Mouse (Mus musculus) thymus, postnatal 36 days (tissue): Measurements from ENCODE around the gene Macf1.
"Not testable (repeated sequence)": the region's sequence is repeated elsewhere in the genome, so short reads cannot be mapped to it uniquely, and the experiment has no call there.

Experiments
- DNase-seq, 2 experiments: peaks; one replicate each; pipeline ENCODE4 v3.0.0; 2022; ENCODE audit warnings: mixed read lengths in 2 of 2

Gene Macf1

DNA sequence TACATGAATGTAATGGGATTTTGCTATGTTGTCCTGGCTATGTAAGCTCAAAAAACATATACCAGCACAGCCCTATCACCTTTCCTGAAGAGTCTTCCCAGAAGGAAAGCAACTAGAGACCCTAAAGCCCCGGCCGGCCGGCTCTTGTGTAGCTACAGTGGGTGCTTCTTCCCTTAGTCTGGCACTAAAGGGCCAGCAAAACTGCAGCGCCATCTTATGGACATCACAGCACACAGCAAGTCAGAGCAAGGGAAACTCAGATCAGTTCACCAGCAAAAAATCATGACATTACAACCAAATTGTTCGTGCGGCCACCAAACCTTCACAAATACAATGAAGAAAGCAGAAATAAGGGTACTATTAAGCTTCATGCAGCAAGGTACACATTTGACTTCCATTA, 154.9 kb downstream of the Macf1 start:
- DNase-seq, result no peak

DNA sequence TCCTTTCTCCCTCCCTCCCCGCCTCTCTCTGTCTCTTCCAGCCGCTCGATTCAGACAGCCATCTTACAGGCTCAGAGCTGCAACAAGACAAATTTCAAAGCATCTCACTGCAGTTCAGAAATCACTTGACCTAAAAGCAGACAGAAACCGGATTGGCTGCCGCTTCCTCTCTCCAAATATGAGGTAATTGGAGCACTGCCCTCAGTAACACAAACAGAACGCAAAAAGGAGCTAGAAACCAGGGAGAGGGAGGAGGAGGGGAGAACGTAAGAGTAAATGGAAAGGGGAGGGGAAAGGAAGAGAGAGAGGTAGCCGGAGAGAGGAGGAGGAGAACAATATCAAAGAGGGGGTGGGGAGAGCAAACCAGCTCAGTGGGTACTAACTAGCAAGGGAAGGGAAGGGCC, 156.6 kb downstream of the Macf1 start:
- DNase-seq, result no peak

GRCm38 (mm10) chr4:123526779-123527280, 157.3 kb downstream of the Macf1 start:
- DNase-seq, result no peak

- DNase-seq, result no peak
These were observed 159.4 kb downstream of the Macf1 start for GRCm38 (mm10) chr4:123524746-123525145.

DNA sequence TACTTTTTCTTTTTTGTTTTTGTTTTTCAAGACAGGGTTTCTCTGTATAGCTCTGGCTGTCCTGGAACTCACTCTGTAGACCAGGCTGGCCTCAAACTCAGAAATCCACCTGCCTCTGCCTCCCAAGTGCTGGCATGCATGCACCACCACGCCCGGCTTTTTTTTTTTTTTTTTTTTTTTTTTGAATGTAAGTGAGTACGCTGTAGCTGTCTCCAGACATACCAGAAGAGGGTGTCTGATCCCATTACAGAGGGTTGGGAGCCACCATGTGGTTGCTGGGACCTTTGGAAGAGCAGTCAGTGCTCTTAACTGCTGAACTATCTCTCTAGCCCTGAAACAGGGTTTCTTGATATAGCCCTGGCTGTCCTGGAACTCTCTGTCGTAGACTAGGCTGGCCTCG, 164.0 kb downstream of the Macf1 start:
- DNase-seq, result not testable (repeated sequence)

GRCm38 (mm10) chr4:123515673-123516072, 168.5 kb downstream of the Macf1 start:
- no peak for DNase-seq

- DNase-seq, result no peak
These were observed 174.0 kb downstream of the Macf1 start for GRCm38 (mm10) chr4:123510201-123510600.

GRCm38 (mm10) chr4:123489086-123489485, 195.1 kb downstream of the Macf1 start:
- no peak for DNase-seq

DNA sequence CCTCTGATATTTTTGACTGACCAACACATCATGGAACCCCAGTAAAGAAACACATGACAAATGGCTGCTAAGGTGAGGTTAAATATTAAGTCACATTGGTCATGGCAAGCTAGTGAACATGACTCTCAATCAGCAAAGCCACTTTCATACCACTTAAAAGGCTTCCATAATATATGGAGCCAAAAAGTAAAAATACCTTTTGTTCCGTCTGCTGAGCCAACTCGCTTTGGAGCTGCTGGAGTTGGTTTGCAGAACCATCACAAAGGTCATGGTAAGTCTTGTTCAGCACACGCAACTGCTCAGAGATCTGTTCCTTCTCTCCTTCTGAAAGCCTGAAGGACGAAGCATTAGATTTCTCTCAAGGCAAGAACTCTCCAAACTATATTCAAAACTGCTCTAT, 204.2 kb downstream of the Macf1 start:
- DNase-seq, result no peak

DNA sequence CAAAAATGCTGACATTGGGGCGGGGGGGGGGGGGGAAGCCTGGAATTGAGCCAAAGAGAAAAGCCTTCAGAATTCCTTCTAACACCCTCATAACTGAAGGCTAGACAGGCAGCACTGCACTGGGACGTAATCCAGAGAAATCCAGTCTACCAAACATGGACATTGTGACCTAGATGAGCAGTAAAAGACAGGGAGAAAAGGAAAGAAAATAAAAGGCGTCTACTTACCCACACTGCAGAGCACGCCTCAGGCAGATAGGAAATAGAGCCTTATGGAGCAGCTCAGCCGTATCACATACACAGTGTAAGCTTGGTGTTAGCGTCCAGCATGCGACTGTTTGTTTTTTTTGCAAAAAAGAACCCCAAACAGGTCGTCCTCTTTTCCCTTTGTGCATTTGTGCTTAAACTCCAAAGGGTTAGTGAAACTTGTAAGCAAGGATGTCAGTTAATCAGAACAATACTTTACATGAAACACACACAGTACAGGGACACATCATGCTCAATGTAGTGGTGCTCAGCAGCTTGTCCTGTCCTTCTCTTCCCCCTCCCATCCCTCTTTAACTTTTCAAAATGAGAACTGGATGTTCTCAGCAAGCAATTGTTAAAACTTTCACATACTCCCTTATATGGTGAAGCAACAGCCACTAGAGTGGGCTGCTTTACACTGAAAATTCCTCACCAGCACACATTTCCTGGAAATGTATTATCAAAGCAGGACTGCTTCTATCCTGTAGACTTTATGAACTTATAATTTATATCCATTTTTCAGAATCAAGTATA, 205.3 kb downstream of the Macf1 start:
- DNase-seq, result no peak

DNA sequence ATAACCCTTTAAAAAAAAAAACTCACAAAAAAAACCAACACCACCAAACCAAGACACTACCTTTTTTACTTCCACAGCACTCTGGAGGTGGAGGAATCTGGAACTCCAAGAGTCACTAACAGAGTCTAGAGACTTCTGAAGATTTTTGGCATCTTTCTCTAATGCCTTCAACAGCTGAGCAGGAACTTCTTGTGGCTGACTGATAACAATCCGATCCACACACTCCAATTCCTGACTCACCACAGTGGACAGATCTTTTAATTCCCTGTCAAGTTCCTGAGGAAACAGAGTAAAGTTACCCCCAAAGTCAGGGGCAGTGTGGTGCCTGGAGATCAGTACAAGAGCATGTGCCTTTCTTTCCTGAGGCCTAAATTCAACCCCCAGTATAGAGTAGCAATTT, 218.4 kb downstream of the Macf1 start:
- DNase-seq, result no peak

GRCm38 (mm10) chr4:123460595-123461272, 223.4 kb downstream of the Macf1 start:
- peak in 1 of 2 experiments; percentile 3 for DNase-seq

GRCm38 (mm10) chr4:123454871-123455640, 229.1 kb downstream of the Macf1 start:
- DNase-seq, result no peak

DNA sequence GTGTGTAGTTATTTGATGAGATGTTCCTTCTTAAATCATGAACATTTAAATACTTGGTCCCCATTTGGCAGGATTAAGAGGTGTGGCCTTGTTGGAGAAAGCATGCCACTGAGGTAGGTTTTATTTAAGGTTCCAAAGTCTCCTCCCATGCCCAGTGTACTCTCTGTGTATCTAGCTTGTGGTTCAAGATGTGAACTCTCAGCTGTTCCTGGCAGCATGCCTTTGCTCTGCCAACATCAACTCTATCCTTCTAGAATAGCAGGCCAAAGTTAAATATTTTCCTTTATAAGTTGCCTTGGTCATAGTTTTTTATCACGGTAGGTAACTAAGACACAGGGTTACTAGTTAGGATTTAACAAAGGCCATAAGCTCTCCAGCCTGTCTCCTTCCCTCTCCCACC, 230.4 kb downstream of the Macf1 start:
- no peak for DNase-seq

- no peak for DNase-seq
These were observed 232.2 kb downstream of the Macf1 start for GRCm38 (mm10) chr4:123451991-123452390.

- DNase-seq, result no peak
These were observed 234.9 kb downstream of the Macf1 start for GRCm38 (mm10) chr4:123449304-123449703.

DNA sequence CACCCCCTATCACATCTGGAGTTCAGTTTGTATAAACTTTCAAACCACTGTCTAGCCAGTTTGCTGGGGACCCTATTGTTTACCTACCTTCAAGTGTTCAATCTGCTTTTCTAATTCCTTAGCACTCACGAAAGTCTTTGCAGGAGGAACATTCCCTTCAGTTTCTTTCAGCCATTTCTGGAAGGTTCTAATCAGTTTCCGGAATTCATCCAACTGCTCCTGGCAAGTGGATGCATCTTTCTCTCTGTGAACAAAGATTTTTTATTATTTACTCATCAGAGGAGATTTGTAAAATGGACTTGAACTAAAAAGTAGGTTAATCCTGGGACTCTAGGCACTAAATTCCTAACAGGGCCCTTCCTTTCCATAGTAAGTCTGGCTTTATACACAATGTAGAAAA, 236.1 kb downstream of the Macf1 start:
- DNase-seq, result no peak

GRCm38 (mm10) chr4:123447251-123447650, 236.9 kb downstream of the Macf1 start:
- DNase-seq, result no peak

GRCm38 (mm10) chr4:123446754-123447153, 237.4 kb downstream of the Macf1 start:
- no peak for DNase-seq

DNA sequence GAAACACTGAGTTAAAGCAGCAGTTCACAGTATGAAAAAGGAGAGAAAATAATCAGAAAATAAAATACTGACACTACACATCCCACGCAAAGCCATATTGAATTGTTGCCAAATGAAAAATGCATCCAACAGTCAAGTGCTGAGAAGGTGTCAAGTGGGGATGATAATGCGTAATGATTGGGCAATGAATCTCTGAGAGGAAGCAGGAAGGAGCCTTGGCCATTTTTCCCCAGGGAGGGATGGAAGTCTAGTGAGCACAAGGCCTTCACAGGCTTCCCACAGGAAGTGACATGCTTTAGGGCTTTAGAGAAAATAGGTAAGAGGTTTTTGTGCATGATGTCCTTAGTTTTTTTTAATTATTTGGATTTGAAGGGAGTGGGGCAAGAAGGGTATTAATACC, 237.9 kb downstream of the Macf1 start:
- DNase-seq, result not testable (repeated sequence)

GRCm38 (mm10) chr4:123438414-123438813, 245.7 kb downstream of the Macf1 start:
- no peak for DNase-seq

DNA sequence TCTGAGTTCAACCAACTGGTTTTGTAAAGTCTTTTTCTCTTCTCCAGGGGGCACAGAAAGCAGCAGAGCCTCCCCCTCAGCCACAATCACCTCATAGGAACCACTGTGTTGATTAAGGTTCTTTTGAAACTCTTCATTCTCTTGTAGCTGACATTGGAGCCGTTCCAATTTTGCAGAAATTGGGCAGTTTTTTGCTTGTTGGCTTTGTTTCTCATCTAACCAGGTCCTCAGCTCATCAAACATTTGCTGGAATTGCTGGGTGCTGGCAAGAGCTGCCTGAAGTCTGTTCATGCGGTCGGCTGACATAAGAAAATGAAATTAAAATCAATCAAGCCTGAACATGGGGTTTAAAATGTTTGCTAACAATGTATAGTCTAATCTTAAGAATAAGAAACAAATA, 251.0 kb downstream of the Macf1 start:
- DNase-seq, result no peak

DNA sequence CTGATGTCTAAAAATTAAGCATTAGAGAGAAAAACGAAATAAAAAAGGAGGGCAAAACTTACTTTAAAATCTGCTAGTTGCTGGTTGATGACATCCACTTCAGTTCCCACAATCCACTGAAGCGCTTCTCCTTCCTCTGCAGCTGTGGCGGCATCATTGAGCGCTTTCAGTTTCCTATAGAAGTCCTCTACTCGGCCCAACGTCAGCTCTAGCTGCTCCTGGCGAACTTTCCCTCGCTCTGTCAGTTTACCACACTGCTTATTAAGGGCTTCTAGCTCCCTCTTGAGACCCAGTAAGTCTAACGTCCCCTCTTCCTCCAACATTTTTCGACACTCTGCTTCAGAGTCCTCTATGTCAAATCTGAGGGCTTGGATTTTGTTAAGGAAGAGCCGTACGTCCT, 252.2 kb downstream of the Macf1 start:
- no peak for DNase-seq
